Mouse (Mus musculus) hindbrain, embryonic 14.5 days (tissue): ENCODE measurements around the gene Zfp385a. TPM values are rescaled to one million over a fixed set of nuclear protein-coding genes. Genes with fewer than 3 reads are reported as not detected.

ENCODE experiments used
- ATAC-seq: fragments of 200-750 bp; cut with Nextera tagmentation; 2 replicates; pipeline ENCODE4 v1.8.0; 2017; ENCODE audit warnings: moderate number of reproducible peaks, mild to moderate bottlenecking, moderate TSS enrichment, moderate library complexity; ENCODE audit not compliant: low FRiP score
- DNase-seq: peaks from one replicate; pipeline ENCODE4 v3.0.0-alpha.2; 2015; ENCODE audit warnings: low spot score
- H3K27ac ChIP-seq: fragments of 300-500 bp; sonication (generic); 2 replicates; pipeline ENCODE4 v1.5.1; 2014; ENCODE audit warnings: mild to moderate bottlenecking, moderate library complexity
- H3K27me3 ChIP-seq: fragments of 300-500 bp; sonication (generic); 2 replicates; pipeline ENCODE4 v1.6.1; 2014; ENCODE audit warnings: mild to moderate bottlenecking, low read length, mixed read lengths; ENCODE audit not compliant: control insufficient read depth, insufficient read depth
- H3K36me3 ChIP-seq: fragments of 300-500 bp; sonication (generic); replicated peaks from 2 replicates; pipeline ENCODE4 v1.6.1; 2014; ENCODE audit not compliant: control insufficient read depth, insufficient read depth
- H3K4me1 ChIP-seq: fragments of 300-500 bp; sonication (generic); replicated peaks from 2 replicates; pipeline ENCODE4 v1.6.1; 2014; ENCODE audit warnings: antibody characterized with exemption, low read length, mixed read lengths; ENCODE audit not compliant: control insufficient read depth, insufficient read depth
- H3K4me2 ChIP-seq: fragments of 300-500 bp; sonication (generic); replicated peaks from 2 replicates; pipeline ENCODE4 v1.6.1; 2014; ENCODE audit warnings: mild to moderate bottlenecking, moderate library complexity
- H3K4me3 ChIP-seq: fragments of 300-500 bp; sonication (generic); replicated peaks from 2 replicates; pipeline ENCODE4 v1.5.1; 2014; ENCODE audit warnings: mild to moderate bottlenecking, low read length
- H3K9ac ChIP-seq: fragments of 300-500 bp; sonication (generic); 2 replicates; pipeline ENCODE4 v1.6.1; 2014
- H3K9me3 ChIP-seq: fragments of 300-500 bp; sonication (generic); 2 replicates; pipeline ENCODE4 v1.6.1; 2016; ENCODE audit warnings: low read length; ENCODE audit not compliant: control insufficient read depth
- WGBS: fragments of 180-500 bp; shearing (Covaris S2); extraction: QIAGEN DNeasy Blood & Tissue Kit; methylation state at CpG from one replicate; pipeline ENCODE4 v1.1.7; 2014; 5-methylcytosine and 5-hydroxymethylcytosine counted together
- polyA plus RNA-seq: library from polyadenylated mRNA; unstranded; fragments of >200 nt; fragmentation: Nextera tagmentation; extraction: Ambion mirVana; gene quantifications from 2 replicates; pipeline ENCODE4 v1.2.1, GENCODE M21; 2014

Gene Zfp385a
- 25.7 and 25.9 TPM in 2 replicates for polyA plus RNA-seq

- 2% methylated on average over 15 of the region's 26 CpGs for WGBS
- Histone ChIP-seq H3K27ac (0 out of 2 replicates have a peak within 1 kb of the TSS, but pooled peaks have one; percentile 2), H3K27me3 (no peaks in the 10 kb centered on the region), H3K4me2 (peak within 1 kb of the TSS; percentile 76), H3K36me3 (no peaks in the 10 kb centered on the region), H3K4me1 (0 out of 2 replicates have a peak, but pooled peaks cover 3% of the 10 kb centered on the region), H3K9me3 (no peaks in the 10 kb centered on the region), H3K4me3 (peak within 1 kb of the TSS; percentile 61), H3K9ac (peak within 1 kb of the TSS; percentile 67)
- ATAC-seq (peak; percentile 26), DNase-seq (peak; percentile 32)
These were observed at the start of gene Zfp385a for GRCm38 (mm10) chr15:103339961-103340337. TSS of gene Zfp385a (minus strand) at chr15:103340093.

DNA sequence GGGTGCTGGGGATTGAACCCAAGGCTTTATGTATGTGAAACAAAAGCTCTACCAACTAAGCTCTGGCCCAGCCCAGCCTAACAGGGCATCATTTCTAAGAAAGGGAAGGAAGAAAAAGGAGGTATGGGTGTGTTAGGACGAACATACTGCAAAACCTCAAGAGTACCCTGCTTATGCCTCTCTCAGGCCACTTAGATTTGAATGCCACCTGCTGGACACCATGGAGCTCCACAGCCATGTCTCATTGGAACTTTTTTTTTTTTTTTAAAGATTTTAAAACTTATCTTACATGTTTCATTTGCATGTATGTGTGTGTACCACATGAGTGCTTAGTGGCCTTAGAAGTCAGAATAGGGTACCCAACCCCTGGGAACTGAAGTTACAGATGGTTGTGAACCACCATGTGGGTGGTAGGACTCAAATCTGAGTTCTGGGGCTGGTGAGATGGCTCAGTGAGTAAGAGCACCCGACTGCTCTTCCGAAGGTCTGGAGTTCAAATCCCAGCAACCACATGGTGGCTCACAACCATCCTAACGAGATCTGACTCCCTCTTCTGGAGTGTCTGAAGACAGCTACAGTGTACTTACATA, 48.8 kb upstream of the Zfp385a start:
- Histone ChIP-seq H3K4me2 (no peak overlapping the region), H3K9me3 (no peaks in the 10 kb centered on the region)
- DNase-seq, result no peak

DNA sequence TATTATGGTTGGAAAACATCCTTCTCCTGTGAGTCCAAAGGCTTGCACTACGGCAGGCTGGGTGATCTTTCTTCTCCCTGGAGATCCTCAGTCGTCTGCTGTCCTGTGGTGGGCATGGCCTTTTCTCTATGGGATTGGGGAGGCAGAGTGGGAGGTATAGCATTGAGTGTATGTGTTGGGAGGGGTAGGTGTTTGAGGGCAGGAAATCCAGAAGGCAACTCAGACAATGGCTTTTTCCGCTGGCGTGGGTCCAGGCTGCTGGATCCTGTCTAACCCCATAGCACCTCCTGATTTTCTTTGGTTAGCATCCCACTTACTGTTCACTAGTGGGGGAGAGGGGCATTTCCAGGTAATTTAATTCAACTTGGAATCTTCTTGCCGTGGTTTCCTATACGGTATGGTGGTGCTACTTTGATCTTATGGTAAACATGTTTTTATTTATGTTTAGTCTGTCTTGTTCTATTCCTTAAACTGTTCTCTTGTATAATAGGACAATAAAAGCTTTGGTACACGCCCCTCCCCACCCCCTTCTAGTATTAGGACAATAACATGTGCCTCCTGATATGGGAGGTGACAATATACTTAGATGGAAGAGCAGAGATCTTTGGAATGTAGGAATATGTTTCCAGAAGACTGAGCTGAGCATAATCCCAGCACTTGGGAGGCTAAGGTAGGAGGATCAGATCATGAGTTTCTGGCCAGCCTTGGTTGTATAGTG, 44.0 kb upstream of the Zfp385a start:
- H3K9ac ChIP-seq, result no peak overlapping the region
- ATAC-seq (no peak), DNase-seq (no peak)
- WGBS, result 72% methylated on average over 7 of the region's 7 CpGs
- H3K27ac ChIP-seq, result no peak overlapping the region
- H3K27me3 ChIP-seq, result no peaks in the 10 kb centered on the region
- no peaks in the 10 kb centered on the region for H3K4me1 ChIP-seq
- no peak overlapping the region for H3K4me3 ChIP-seq
- no peak overlapping the region for H3K4me2 ChIP-seq
- no peaks in the 10 kb centered on the region for H3K36me3 ChIP-seq
- H3K9me3 ChIP-seq, result no peaks in the 10 kb centered on the region

More for the DNA sequence above, 48.8 kb upstream of the Zfp385a start:
- no peak overlapping the region for H3K27ac ChIP-seq
- WGBS, result 58% methylated on average over 4 of the region's 4 CpGs
- H3K36me3 ChIP-seq, result no peaks in the 10 kb centered on the region
- no peaks in the 10 kb centered on the region for H3K27me3 ChIP-seq
- no peak overlapping the region for H3K9ac ChIP-seq
- no peaks in the 10 kb centered on the region for H3K4me1 ChIP-seq
- no peak overlapping the region for H3K4me3 ChIP-seq
- ATAC-seq, result no peak

DNA sequence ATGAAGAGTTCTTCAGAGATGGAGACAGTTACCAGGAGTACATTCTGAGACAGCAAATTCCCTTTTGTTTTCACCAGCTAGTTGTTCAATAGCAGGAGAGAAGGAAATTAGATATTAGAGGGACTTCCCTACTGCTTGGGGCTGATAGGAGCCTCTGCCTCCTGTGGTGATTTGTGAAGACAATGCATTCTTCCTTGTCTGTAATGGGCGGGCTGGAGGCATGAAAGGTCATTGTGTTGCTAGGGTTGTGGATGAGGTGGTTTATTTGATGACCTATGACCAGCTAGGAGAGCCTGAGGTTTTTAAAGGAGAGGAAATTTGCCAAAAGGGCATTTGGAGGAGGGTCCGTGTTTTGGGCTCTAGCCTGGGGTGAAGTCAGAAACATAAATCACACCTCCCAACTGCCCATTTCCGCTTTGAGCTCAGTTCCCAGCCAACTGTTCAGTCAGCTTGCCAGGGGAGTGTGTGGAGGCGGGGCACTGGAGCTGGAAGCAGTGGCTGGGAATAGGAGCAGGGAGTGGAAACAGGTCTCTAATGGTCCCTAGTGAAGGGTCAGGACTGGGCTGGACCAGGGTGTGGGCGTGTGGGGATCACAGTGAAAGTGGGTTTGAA, 43.0 kb upstream of the Zfp385a start:
- Histone ChIP-seq H3K27ac (no peak overlapping the region), H3K4me2 (no peak overlapping the region), H3K27me3 (no peaks in the 10 kb centered on the region), H3K36me3 (no peaks in the 10 kb centered on the region), H3K9ac (no peak overlapping the region), H3K9me3 (no peaks in the 10 kb centered on the region), H3K4me1 (no peaks in the 10 kb centered on the region), H3K4me3 (no peak overlapping the region)
- no peak for DNase-seq
- 29% methylated on average over 5 of the region's 5 CpGs for WGBS
- no peak for ATAC-seq

DNA sequence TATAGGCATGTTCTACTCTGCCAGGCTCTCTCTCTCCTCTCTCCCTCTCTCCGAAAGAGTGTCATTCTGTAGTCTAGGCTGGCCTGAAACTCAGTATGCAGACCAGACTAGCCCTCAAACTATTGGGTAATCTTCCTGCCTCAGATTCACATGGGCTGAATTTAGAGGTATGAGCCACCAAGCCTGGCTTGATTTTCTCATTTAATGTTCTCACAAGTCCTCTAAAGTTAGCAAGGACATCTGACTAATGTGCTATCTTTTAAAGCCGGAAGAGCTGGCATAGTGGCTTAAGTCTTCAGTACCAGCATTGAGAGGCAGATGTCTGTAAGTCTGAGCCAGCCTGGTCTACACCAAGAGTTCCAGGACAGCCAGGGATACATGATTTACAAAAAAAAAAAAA, 42.2 kb upstream of the Zfp385a start:
- DNase-seq (no peak), ATAC-seq (no peak)
- Histone ChIP-seq H3K4me1 (no peaks in the 10 kb centered on the region), H3K36me3 (no peaks in the 10 kb centered on the region), H3K9ac (no peak overlapping the region), H3K9me3 (no peaks in the 10 kb centered on the region), H3K27me3 (no peaks in the 10 kb centered on the region), H3K27ac (no peak overlapping the region), H3K4me3 (no peak overlapping the region), H3K4me2 (no peak overlapping the region)
- 95% methylated on average over 2 of the region's 2 CpGs for WGBS

DNA sequence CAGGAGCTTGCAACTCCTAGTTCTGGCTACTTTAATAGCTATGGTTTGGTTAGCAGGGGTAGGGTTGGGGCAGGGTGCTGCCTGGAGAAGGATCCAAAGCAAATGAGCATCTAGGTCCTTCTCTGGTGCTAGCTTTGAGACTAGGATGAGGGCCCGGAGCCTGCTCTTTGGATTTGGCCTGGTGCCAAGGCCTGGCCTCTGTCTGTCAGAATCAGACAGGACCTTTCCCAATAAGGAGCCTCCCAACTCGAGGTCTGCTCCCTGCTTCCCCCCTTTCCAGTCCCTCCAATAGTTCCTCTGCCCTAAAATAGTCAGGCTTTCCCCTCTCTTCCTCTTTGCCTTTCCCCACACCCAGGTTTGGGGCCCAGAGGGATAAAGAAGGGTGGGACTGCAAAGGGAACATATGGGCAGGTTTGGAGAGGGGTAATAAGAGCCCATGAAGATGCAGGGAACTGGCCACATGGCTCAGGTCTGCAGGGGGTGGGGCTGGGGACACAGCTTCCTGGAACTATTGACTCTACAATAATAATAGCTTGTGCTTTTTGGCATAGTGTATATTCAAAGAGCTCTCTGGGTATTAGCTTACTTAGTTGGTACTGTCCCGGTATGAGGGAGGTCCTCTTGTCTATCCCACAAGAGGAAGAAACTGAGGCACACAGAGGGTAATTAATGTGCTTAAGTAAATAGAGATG, 38.9 kb upstream of the Zfp385a start:
- H3K9me3 ChIP-seq, result no peaks in the 10 kb centered on the region
- DNase-seq (no peak), ATAC-seq (no peak)
- H3K4me2 ChIP-seq, result no peak overlapping the region
- WGBS, result 50% methylated on average over 3 of the region's 3 CpGs
- H3K36me3 ChIP-seq, result no peaks in the 10 kb centered on the region
- H3K27me3 ChIP-seq, result no peaks in the 10 kb centered on the region
- H3K4me3 ChIP-seq, result no peak overlapping the region
- H3K27ac ChIP-seq, result no peak overlapping the region
- no peak overlapping the region for H3K9ac ChIP-seq
- no peaks in the 10 kb centered on the region for H3K4me1 ChIP-seq

DNA sequence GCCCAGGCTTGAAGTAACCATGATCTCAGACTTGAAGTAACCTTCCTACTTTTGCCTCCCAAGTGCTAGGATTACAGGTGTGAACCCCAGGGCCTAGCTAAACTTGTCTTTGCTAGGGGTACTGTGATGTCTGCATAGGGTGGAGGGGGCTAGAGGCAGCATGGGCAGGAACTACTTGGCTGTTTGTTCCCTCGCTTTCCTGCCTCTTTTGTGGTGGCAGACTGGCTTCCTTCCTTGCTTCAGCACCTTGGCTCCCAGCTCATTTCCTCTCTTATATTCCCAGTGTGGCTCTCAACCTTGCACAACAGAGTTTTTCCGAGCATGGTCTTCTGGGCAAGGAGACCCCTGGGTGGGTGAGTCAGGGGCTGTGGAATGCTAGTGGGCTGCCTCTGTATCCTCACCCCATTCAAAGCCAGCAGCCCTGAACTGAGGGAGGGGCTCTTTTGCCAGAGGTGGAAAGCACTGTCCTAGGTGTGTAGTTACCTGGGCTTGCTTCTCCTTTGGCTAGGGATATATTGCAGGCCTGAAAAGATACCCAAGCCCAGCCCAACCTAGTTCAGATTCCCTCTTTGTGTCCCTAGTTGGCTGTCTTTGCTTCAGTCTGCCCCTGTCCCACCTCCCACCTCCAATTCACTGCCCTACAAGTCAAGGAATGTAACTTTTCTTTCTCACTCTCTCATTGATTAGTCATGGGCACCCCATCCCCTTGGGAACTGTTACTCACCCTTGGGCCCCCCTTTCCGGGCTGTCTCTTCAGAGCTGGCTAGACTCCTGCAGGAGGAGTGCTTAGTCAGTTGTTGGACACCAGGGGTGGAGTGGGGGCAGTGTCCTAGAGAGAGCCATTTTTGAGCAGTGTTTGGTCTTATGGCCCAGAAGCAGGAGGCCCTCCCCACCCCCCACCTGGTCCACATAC, 38.1 kb upstream of the Zfp385a start:
- no peaks in the 10 kb centered on the region for H3K27me3 ChIP-seq
- no peaks in the 10 kb centered on the region for H3K4me1 ChIP-seq
- no peak overlapping the region for H3K4me3 ChIP-seq
- H3K4me2 ChIP-seq, result no peak overlapping the region
- no peak overlapping the region for H3K27ac ChIP-seq
- no peaks in the 10 kb centered on the region for H3K36me3 ChIP-seq
- no peaks in the 10 kb centered on the region for H3K9me3 ChIP-seq
- 70% methylated on average over 3 of the region's 3 CpGs for WGBS
- DNase-seq (no peak), ATAC-seq (no peak)
- H3K9ac ChIP-seq, result no peak overlapping the region

DNA sequence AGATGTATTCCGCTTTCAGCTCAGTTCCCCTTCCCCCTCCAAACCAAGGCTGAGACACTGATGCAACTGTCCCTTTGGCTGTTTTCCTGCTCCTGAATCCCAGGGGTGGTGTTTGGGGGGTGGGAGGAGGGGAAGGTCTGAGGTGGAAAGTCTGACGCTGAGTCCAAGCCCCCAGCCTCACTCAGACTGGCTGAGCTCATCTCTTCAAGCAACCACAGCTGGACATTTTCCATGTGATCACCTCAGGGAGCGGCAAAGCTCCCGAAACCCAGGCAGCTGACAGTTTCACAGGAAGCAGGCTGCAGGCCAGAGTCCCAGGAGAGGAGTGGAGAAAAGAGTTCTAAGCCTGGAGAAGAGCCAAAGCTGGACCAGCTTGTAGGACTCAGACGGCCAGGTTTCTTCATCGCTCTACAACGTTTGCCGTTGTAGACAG, 37.0 kb upstream of the Zfp385a start:
- 55% methylated on average over 8 of the region's 8 CpGs for WGBS
- no peak overlapping the region for H3K9ac ChIP-seq
- ATAC-seq (no peak), DNase-seq (no peak)
- H3K4me1 ChIP-seq, result no peaks in the 10 kb centered on the region
- H3K4me2 ChIP-seq, result no peak overlapping the region
- no peak overlapping the region for H3K4me3 ChIP-seq
- no peak overlapping the region for H3K27ac ChIP-seq
- no peaks in the 10 kb centered on the region for H3K27me3 ChIP-seq
- H3K9me3 ChIP-seq, result no peaks in the 10 kb centered on the region
- H3K36me3 ChIP-seq, result no peaks in the 10 kb centered on the region
